Mouse (Mus musculus) midbrain, embryonic 11.5 days (tissue): ENCODE measurements at regions not wholly inside any gene's neighbourhood (a gene's known extent, or its start where the extent isn't known, plus 50 kb on each side); places are given as distances from the start of the nearest gene placed in this dataset. TPM values are rescaled to one million over a fixed set of nuclear protein-coding genes. Genes with fewer than 3 reads are reported as not detected.
A peak's percentile ranks its signal among the peaks of the same experiment; 100 is the strongest.

ENCODE experiments used
- ATAC-seq: fragments of 200-750 bp; cut with Nextera tagmentation; 2 replicates; pipeline ENCODE4 v1.8.0; 2017; ENCODE audit warnings: moderate TSS enrichment, moderate library complexity; ENCODE audit not compliant: low FRiP score
- DNase-seq: peaks from one replicate; pipeline ENCODE4 v3.0.0; 2015; ENCODE audit warnings: low spot score; ENCODE audit errors: missing footprints
- H3K27ac ChIP-seq: fragments of 300-500 bp; sonication (generic); 2 replicates; pipeline ENCODE4 v1.5.1; 2014; ENCODE audit warnings: low read depth, low read length
- H3K27me3 ChIP-seq: fragments of 300-500 bp; sonication (generic); 2 replicates; pipeline ENCODE4 v1.6.1; 2014; ENCODE audit warnings: mild to moderate bottlenecking, low read length, moderate library complexity, mixed read lengths; ENCODE audit not compliant: control insufficient read depth, insufficient read depth
- H3K36me3 ChIP-seq: fragments of 300-500 bp; sonication (generic); 2 replicates; pipeline ENCODE4 v1.6.1; 2014; ENCODE audit warnings: mild to moderate bottlenecking, low read length, moderate library complexity, mixed read lengths; ENCODE audit not compliant: control insufficient read depth, insufficient read depth
- H3K4me1 ChIP-seq: fragments of 300-500 bp; sonication (generic); 2 replicates; pipeline ENCODE4 v1.6.1; 2014; ENCODE audit warnings: low read length; ENCODE audit not compliant: control insufficient read depth, insufficient read depth
- H3K4me2 ChIP-seq: fragments of 300-500 bp; sonication (generic); 2 replicates; pipeline ENCODE4 v1.6.1; 2014; ENCODE audit warnings: mild to moderate bottlenecking, moderate library complexity
- H3K4me3 ChIP-seq: fragments of 300-500 bp; sonication (generic); 2 replicates; pipeline ENCODE4 v1.5.1; 2014; ENCODE audit warnings: low read depth, low read length
- H3K9ac ChIP-seq: fragments of 300-500 bp; sonication (generic); 2 replicates; pipeline ENCODE4 v1.6.1; 2014; ENCODE audit warnings: low read length
- H3K9me3 ChIP-seq: fragments of 300-500 bp; sonication (generic); 2 replicates; pipeline ENCODE4 v1.6.1; 2016; ENCODE audit warnings: low read length; ENCODE audit not compliant: control insufficient read depth
- WGBS: fragments of 180-500 bp; shearing (Covaris S2); extraction: QIAGEN DNeasy Blood & Tissue Kit; methylation state at CpG from one replicate; pipeline ENCODE4 v1.1.7; 2014; 5-methylcytosine and 5-hydroxymethylcytosine counted together
- microRNA-seq: library from miRNA; unstranded; fragments of <30 nt; microRNA quantifications from one replicate; pipeline ENCODE4, GENCODE M21; 2017

- no peak overlapping the region for H3K9ac ChIP-seq
- H3K27ac ChIP-seq: no peak overlapping the region
- no peak overlapping the region for H3K4me2 ChIP-seq
- DNase-seq (no peak), ATAC-seq (no peak)
- 71% methylated on average over 3 of the region's 3 CpGs for WGBS
- H3K9me3 ChIP-seq: no peaks in the 10 kb centered on the region
- no peaks in the 10 kb centered on the region for H3K4me1 ChIP-seq
- H3K36me3 ChIP-seq: no peaks in the 10 kb centered on the region
- H3K27me3 ChIP-seq: no peaks in the 10 kb centered on the region
- no peak overlapping the region for H3K4me3 ChIP-seq
Observed at GRCm38 (mm10) chr6:107444336-107444735, 85.2 kb upstream of the Lrrn1 start.

GRCm38 (mm10) chr6:107459220-107459619 lies 70.3 kb upstream of the Lrrn1 start:
- Histone ChIP-seq H3K9me3 (no peaks in the 10 kb centered on the region), H3K4me2 (no peak overlapping the region), H3K4me3 (no peak overlapping the region), H3K36me3 (no peaks in the 10 kb centered on the region), H3K4me1 (no peaks in the 10 kb centered on the region), H3K27me3 (no peaks in the 10 kb centered on the region), H3K9ac (no peak overlapping the region), H3K27ac (no peak overlapping the region)
- WGBS: 90% methylated on average over 1 of the region's 1 CpGs
- ATAC-seq (no peak), DNase-seq (no peak)

DNA sequence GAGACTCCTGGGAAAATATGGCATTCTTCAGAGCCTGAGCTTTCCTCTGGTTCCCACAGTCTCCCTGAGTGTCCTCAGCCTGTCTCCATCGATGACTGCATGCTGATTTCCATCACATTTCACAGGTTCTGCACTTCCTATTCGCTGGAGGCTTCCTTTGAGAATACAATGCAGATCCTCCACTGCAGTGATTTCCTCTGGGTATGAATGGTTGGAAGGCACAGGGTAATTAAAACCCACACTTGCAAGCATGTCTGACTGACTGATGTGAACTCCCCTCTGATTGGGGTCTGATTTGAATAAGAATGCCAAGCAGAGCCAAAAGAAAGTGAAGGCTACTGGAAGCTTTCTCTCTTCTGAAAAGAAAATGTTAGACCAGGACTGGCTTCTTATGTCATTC lies 67.1 kb upstream of the Lrrn1 start:
- DNase-seq (peak; percentile 86), ATAC-seq (peak; percentile 91)
- H3K4me2 ChIP-seq: no peak overlapping the region
- H3K4me3 ChIP-seq: no peak overlapping the region
- H3K27ac ChIP-seq: no peak overlapping the region
- WGBS: 12% methylated on average over 2 of the region's 2 CpGs
- no peak overlapping the region for H3K9ac ChIP-seq
- no peaks in the 10 kb centered on the region for H3K36me3 ChIP-seq
- H3K9me3 ChIP-seq: no peaks in the 10 kb centered on the region
- H3K27me3 ChIP-seq: no peaks in the 10 kb centered on the region
- no peaks in the 10 kb centered on the region for H3K4me1 ChIP-seq

DNA sequence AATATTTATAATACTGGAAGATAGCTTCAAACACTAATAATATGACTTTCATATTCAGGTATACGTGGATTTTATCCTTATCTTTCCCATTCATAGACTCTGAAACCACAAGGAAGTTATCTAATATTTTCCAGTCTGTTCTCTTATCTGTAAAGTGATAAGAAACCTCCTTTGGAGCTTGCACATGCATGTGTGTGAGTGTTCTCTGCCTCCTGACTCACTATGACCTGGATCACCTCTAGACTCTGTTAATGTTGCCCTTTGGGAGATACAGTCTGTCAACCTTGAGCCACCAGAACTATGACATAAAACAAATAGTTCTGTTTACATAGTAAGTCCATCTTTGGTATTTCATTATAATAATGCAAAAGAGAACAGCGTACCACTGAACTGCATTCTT lies 56.2 kb upstream of the Lrrn1 start:
- ATAC-seq (no peak), DNase-seq (no peak)
- WGBS: 79% methylated on average over 2 of the region's 2 CpGs
- Histone ChIP-seq H3K4me2 (no peak overlapping the region), H3K4me1 (no peaks in the 10 kb centered on the region), H3K36me3 (no peaks in the 10 kb centered on the region), H3K27me3 (no peaks in the 10 kb centered on the region), H3K9me3 (no peaks in the 10 kb centered on the region), H3K27ac (no peak overlapping the region), H3K9ac (no peak overlapping the region), H3K4me3 (no peak overlapping the region)

DNA sequence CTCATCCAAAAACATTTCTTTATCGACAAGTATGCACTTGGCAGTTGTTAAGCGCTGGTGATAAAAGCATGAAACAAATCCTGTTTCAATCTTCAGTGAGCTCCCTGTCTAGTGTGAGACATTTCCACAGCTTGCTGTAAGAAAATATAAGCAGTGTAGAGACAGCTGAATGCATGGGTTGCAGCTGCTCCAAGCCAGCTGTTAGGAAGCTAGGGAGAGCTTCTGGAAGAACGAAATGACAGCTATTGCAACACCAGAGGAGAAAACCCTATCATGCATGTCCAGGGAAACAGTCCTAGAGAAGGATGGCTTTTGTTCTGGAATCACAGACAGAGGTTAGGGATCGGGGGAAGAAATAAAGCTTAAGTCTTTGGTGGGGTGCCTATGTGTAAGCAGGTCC lies 55.4 kb upstream of the Lrrn1 start:
- H3K9me3 ChIP-seq: no peaks in the 10 kb centered on the region
- H3K4me3 ChIP-seq: no peak overlapping the region
- H3K27me3 ChIP-seq: no peaks in the 10 kb centered on the region
- H3K9ac ChIP-seq: no peak overlapping the region
- no peak overlapping the region for H3K4me2 ChIP-seq
- no peaks in the 10 kb centered on the region for H3K36me3 ChIP-seq
- WGBS: 78% methylated on average over 4 of the region's 4 CpGs
- H3K27ac ChIP-seq: no peak overlapping the region
- DNase-seq (no peak), ATAC-seq (no peak)
- H3K4me1 ChIP-seq: no peaks in the 10 kb centered on the region

Small RNA genes in the stretch of these regions (microRNA-seq; reads per million reads assigned to microRNA genes)
- not detected for gene Gm27690
